In the genomic region with DNA sequence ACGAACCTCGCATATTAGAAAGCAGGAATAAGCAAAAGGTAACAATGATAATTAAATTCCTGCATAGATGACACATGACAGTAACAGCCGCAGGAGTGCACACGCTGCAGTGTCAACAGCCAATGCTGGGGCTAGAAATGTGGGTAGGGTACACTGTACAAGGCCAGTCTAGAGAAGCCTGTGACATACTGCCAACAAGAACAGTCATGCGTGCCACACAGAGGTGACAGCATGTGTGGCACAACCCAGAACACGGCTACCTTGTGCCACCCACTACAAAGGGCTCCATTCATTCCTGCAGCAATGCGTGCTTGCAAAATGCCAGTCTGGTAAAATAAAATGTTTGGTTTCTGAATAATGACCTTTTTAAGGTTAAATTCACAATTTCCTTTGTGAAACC, we compare ENCODE assay signal across 23 mouse cellular contexts. TPM values are rescaled to one million over a fixed set of nuclear protein-coding genes. Genes with fewer than 3 reads are reported as not detected.
DNase-seq lines count a peak whose midpoint lies in the region; ATAC-seq lines count a peak whose summit lies in the region.
"Had no signal": no experiment of that assay in that cellular context is flagged by ENCODE, and none has a peak within 500 bp of the region (broad histone marks: within the 10 kb centered on the region; RNA-seq: fewer than 3 reads in every experiment).

No protein-coding gene starts in this region.

- DNase-seq in hindbrain, embryonic 10.5 days (ENCODE audit: low spot score): no peak
- DNase-seq in intestine, embryonic 14.5 days (ENCODE audit: low spot score): peak; percentile 28
- DNase-seq: adrenal gland, adult 2 months; adrenal gland, postnatal 10 days; adrenal gland, postnatal 25 days; cerebellum, adult 11 months; cerebellum, adult 18-20 months; cerebellum, adult 8-10 months; cerebellum, adult 9-11 months; cerebellum, postnatal 14 days; cerebellum, postnatal 36 days; embryo, embryonic 11 days had no signal

- no peaks in the 10 kb centered on the region for H3K4me1 ChIP-seq in forebrain, embryonic 16.5 days (replicated peaks; ENCODE audit: control insufficient read depth, insufficient read depth, low read length)
- no peaks in the 10 kb centered on the region for H3K4me1 ChIP-seq in forebrain, embryonic 12.5 days
- no peaks in the 10 kb centered on the region for H3K4me1 ChIP-seq in hindbrain, embryonic 13.5 days (replicated peaks)
- no peaks in the 10 kb centered on the region for H3K4me1 ChIP-seq in hindbrain, embryonic 10.5 days (replicated peaks)
- H3K4me1 ChIP-seq in intestine, embryonic 14.5 days (replicated peaks; ENCODE audit: control insufficient read depth, insufficient read depth, low read length): no peaks in the 10 kb centered on the region
- no peaks in the 10 kb centered on the region for H3K4me1 ChIP-seq in intestine, embryonic 15.5 days (replicated peaks)
- peaks cover 49% of the 10 kb centered on the region for H3K4me1 ChIP-seq in megakaryocyte, embryonic 14.5 days
- H3K4me1 ChIP-seq: embryonic facial prominence, embryonic 13.5 days; embryonic facial prominence, embryonic 15.5 days; forebrain, embryonic 10.5 days had no signal

- no peaks in the 10 kb centered on the region for H3K9me3 ChIP-seq in forebrain, embryonic 16.5 days (ENCODE audit: control insufficient read depth, low read length)
- H3K9me3 ChIP-seq in forebrain, embryonic 12.5 days: no peaks in the 10 kb centered on the region
- no peaks in the 10 kb centered on the region for H3K9me3 ChIP-seq in hindbrain, embryonic 13.5 days
- H3K9me3 ChIP-seq in hindbrain, embryonic 10.5 days: no peaks in the 10 kb centered on the region
- H3K9me3 ChIP-seq in intestine, embryonic 14.5 days (ENCODE audit: control insufficient read depth, low read length): no peaks in the 10 kb centered on the region
- H3K9me3 ChIP-seq in intestine, embryonic 15.5 days: no peaks in the 10 kb centered on the region
- H3K9me3 ChIP-seq in megakaryocyte, embryonic 14.5 days: no peaks in the 10 kb centered on the region
- H3K9me3 ChIP-seq: embryonic facial prominence, embryonic 13.5 days; embryonic facial prominence, embryonic 15.5 days; forebrain, embryonic 10.5 days had no signal

- ATAC-seq in forebrain, embryonic 16.5 days: peak; percentile 55; the same call in 1 of the 2 replicates
- ATAC-seq in forebrain, embryonic 12.5 days (ENCODE audit: low FRiP score): no peak
- 0 out of 2 replicates have a peak, but pooled peaks have one; percentile 39 for ATAC-seq in hindbrain, embryonic 13.5 days (ENCODE audit: low FRiP score)
- ATAC-seq in intestine, embryonic 14.5 days (replicated peaks; ENCODE audit: low FRiP score, low TSS enrichment, low read depth): no peak
- no peak for ATAC-seq in intestine, embryonic 15.5 days
- ATAC-seq in megakaryocyte, adult 5-6 weeks (ENCODE audit: poor library complexity, severe bottlenecking): no peak
- ATAC-seq: forebrain, embryonic 14.5 days had no signal

- no peak overlapping the region for H3K4me3 ChIP-seq in forebrain, embryonic 16.5 days (replicated peaks; ENCODE audit: low read length)
- H3K4me3 ChIP-seq in forebrain, embryonic 12.5 days (replicated peaks): no peak overlapping the region
- H3K4me3 ChIP-seq in hindbrain, embryonic 13.5 days: no peak overlapping the region
- H3K4me3 ChIP-seq in hindbrain, embryonic 10.5 days: no peak overlapping the region
- H3K4me3 ChIP-seq in intestine, embryonic 14.5 days (ENCODE audit: low read depth, low read length): no peak overlapping the region
- H3K4me3 ChIP-seq in intestine, embryonic 15.5 days (replicated peaks): no peak overlapping the region
- H3K4me3 ChIP-seq in megakaryocyte, embryonic 14.5 days (replicated peaks): peak overlapping the region; percentile 4
- H3K4me3 ChIP-seq: embryonic facial prominence, embryonic 13.5 days; embryonic facial prominence, embryonic 15.5 days; erythroblast, embryonic 14.5 days; forebrain, embryonic 10.5 days had no signal

- no peak overlapping the region for H3K9ac ChIP-seq in forebrain, embryonic 16.5 days (replicated peaks; ENCODE audit: low read depth, low read length)
- H3K9ac ChIP-seq in forebrain, embryonic 12.5 days: no peak overlapping the region
- H3K9ac ChIP-seq in hindbrain, embryonic 13.5 days: no peak overlapping the region
- no peak overlapping the region for H3K9ac ChIP-seq in intestine, embryonic 14.5 days (ENCODE audit: low read length)
- no peak overlapping the region for H3K9ac ChIP-seq in intestine, embryonic 15.5 days
- H3K9ac ChIP-seq: embryonic facial prominence, embryonic 13.5 days; embryonic facial prominence, embryonic 15.5 days had no signal

- no peaks in the 10 kb centered on the region for H3K36me3 ChIP-seq in forebrain, embryonic 16.5 days (ENCODE audit: control insufficient read depth, insufficient read depth)
- no peaks in the 10 kb centered on the region for H3K36me3 ChIP-seq in forebrain, embryonic 12.5 days (replicated peaks)
- H3K36me3 ChIP-seq in hindbrain, embryonic 13.5 days: no peaks in the 10 kb centered on the region
- no peaks in the 10 kb centered on the region for H3K36me3 ChIP-seq in hindbrain, embryonic 10.5 days
- no peaks in the 10 kb centered on the region for H3K36me3 ChIP-seq in intestine, embryonic 14.5 days (ENCODE audit: control insufficient read depth, insufficient read depth, low read length)
- H3K36me3 ChIP-seq in intestine, embryonic 15.5 days: no peaks in the 10 kb centered on the region
- H3K36me3 ChIP-seq in megakaryocyte, embryonic 14.5 days (replicated peaks; ENCODE audit: low read length): peaks cover 58% of the 10 kb centered on the region
- H3K36me3 ChIP-seq: embryonic facial prominence, embryonic 13.5 days; embryonic facial prominence, embryonic 15.5 days; forebrain, embryonic 10.5 days had no signal

- H3K27me3 ChIP-seq in forebrain, embryonic 16.5 days (replicated peaks; ENCODE audit: control insufficient read depth, insufficient read depth, low read length): no peaks in the 10 kb centered on the region
- no peaks in the 10 kb centered on the region for H3K27me3 ChIP-seq in forebrain, embryonic 12.5 days
- no peaks in the 10 kb centered on the region for H3K27me3 ChIP-seq in hindbrain, embryonic 13.5 days
- no peaks in the 10 kb centered on the region for H3K27me3 ChIP-seq in hindbrain, embryonic 10.5 days (ENCODE audit: insufficient read depth, poor library complexity, severe bottlenecking)
- H3K27me3 ChIP-seq in intestine, embryonic 14.5 days (replicated peaks; ENCODE audit: control insufficient read depth, insufficient read depth, low read length): no peaks in the 10 kb centered on the region
- no peaks in the 10 kb centered on the region for H3K27me3 ChIP-seq in intestine, embryonic 15.5 days (replicated peaks)
- no peaks in the 10 kb centered on the region for H3K27me3 ChIP-seq in megakaryocyte, embryonic 14.5 days (replicated peaks)
- H3K27me3 ChIP-seq: embryonic facial prominence, embryonic 13.5 days; embryonic facial prominence, embryonic 15.5 days had no signal

- WGBS in forebrain, embryonic 16.5 days: 82% methylated on average over 7 of the region's 7 CpGs
- 93% methylated on average over 7 of the region's 7 CpGs for WGBS in forebrain, embryonic 12.5 days
- 91% methylated on average over 7 of the region's 7 CpGs for WGBS in hindbrain, embryonic 13.5 days
- 94% methylated on average over 7 of the region's 7 CpGs for WGBS in hindbrain, embryonic 10.5 days
- 95% methylated on average over 7 of the region's 7 CpGs for WGBS in intestine, embryonic 14.5 days
- 93% methylated on average over 7 of the region's 7 CpGs for WGBS in intestine, embryonic 15.5 days

- H3K27ac ChIP-seq in forebrain, embryonic 16.5 days (ENCODE audit: low read length): no peak overlapping the region
- no peak overlapping the region for H3K27ac ChIP-seq in forebrain, embryonic 12.5 days
- no peak overlapping the region for H3K27ac ChIP-seq in hindbrain, embryonic 13.5 days
- no peak overlapping the region for H3K27ac ChIP-seq in hindbrain, embryonic 10.5 days
- H3K27ac ChIP-seq in intestine, embryonic 14.5 days (ENCODE audit: low read depth): no peak overlapping the region
- no peak overlapping the region for H3K27ac ChIP-seq in intestine, embryonic 15.5 days
- H3K27ac ChIP-seq: embryonic facial prominence, embryonic 13.5 days; embryonic facial prominence, embryonic 15.5 days; forebrain, embryonic 10.5 days had no signal

- H3K4me2 ChIP-seq in forebrain, embryonic 16.5 days (ENCODE audit: low read length): no peak overlapping the region
- no peak overlapping the region for H3K4me2 ChIP-seq in forebrain, embryonic 12.5 days
- H3K4me2 ChIP-seq in hindbrain, embryonic 13.5 days: no peak overlapping the region
- no peak overlapping the region for H3K4me2 ChIP-seq in intestine, embryonic 14.5 days (ENCODE audit: low read length)
- no peak overlapping the region for H3K4me2 ChIP-seq in intestine, embryonic 15.5 days (replicated peaks)
- H3K4me2 ChIP-seq: embryonic facial prominence, embryonic 13.5 days; embryonic facial prominence, embryonic 15.5 days had no signal

RNA-seq across cellular contexts. Expression of a gene that starts 28.2 kb away (rescaled TPM):
- polyA plus RNA-seq in forebrain, embryonic 16.5 days (2015; fragmentation: Nextera tagmentation; extraction: Ambion mirVana): 140 and 150 TPM in 2 replicates
- polyA plus RNA-seq in forebrain, embryonic 12.5 days (2016; fragmentation: Nextera tagmentation; extraction: Ambion mirVana): 66.7 and 68.4 TPM in 2 replicates
- 108 and 110 TPM in 2 replicates for polyA plus RNA-seq in hindbrain, embryonic 13.5 days (2015; fragmentation: Nextera tagmentation; extraction: Ambion mirVana)
- 32.9 and 40.4 TPM in 2 replicates for polyA plus RNA-seq in hindbrain, embryonic 10.5 days (2016; fragmentation: Nextera tagmentation; extraction: Ambion mirVana)
- 23.8 and 24.9 TPM in 2 replicates for polyA plus RNA-seq in intestine, embryonic 14.5 days (2014; fragmentation: Nextera tagmentation; extraction: Ambion mirVana)
- polyA plus RNA-seq in intestine, embryonic 15.5 days (2015; fragmentation: Nextera tagmentation; extraction: Ambion mirVana): 17.0 and 17.9 TPM in 2 replicates
- polyA plus RNA-seq in megakaryocyte, embryonic 14.5 days (2012; ENCODE audit: insufficient read depth, low replicate concordance): 110 and 158 TPM in 2 replicates
- 41.4 and 43.6 TPM in 2 replicates for total RNA-seq in megakaryocyte, adult 5-6 weeks (2015)
- 36.2 and 45.2 TPM in 2 replicates for total RNA-seq in megakaryocyte, adult 5-6 weeks (2017)

Comparison
In these comparisons a context has a peak if more than half of its experiments do, and no peak if none do; other contexts are left out.
1. ATAC-seq: peak in forebrain, embryonic 16.5 days (single experiment) and hindbrain, embryonic 13.5 days (single experiment); none in forebrain, embryonic 12.5 days (single experiment), intestine, embryonic 14.5 days (single experiment), intestine, embryonic 15.5 days (single experiment) and megakaryocyte, adult 5-6 weeks (single experiment).